Mouse (Mus musculus) olfactory bulb, adult 2 months (tissue): ENCODE results near the gene Agps.

Source experiments
- CTCF ChIP-seq: fragments of 200-500 bp; IDR thresholded peaks from 2 replicates; pipeline ENCODE4 v1.5.1; 2012; ENCODE audit warnings: low read depth, mild to moderate bottlenecking, low read length, moderate library complexity; ENCODE audit not compliant: insufficient read depth
- POLR2A ChIP-seq: fragments of 200-500 bp; IDR thresholded peaks from 2 replicates; pipeline ENCODE4 v1.6.1; 2012; ENCODE audit warnings: mild to moderate bottlenecking, low read depth, low read length, moderate library complexity; ENCODE audit not compliant: insufficient read depth

DNA sequence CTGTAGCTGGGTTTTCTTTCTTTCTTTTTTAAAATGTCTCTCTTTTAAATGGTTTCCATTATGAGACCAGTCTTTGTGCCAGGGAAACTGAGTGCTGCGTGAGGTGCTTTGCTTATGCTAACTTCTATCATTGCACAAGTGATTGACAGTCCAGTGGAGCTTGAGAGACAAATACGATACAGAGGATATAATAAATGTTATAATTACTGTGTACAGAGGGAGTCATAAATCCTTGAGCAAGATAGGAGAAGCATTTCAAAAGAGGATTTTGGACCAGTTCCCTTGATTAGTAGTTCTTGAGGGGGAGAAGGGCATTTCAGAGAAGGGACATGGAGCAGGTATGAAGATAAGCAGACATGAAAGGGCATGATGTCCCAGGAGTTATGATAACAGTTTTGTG, 10.3 kb downstream of the Agps start:
- TF ChIP-seq CTCF = no peak
- TF ChIP-seq POLR2A = no peak
